Mouse (Mus musculus): Measurements from ENCODE around the gene Rdh11. TPM values are rescaled to one million over a fixed set of nuclear protein-coding genes. Genes with fewer than 3 reads are reported as not detected.
"Not testable (repeated sequence)": the region's sequence is repeated elsewhere in the genome, so short reads cannot be mapped to it uniquely, and the experiment has no call there.

The Rdh11 gene
- total RNA-seq (2015) (10.1 and 12.7 TPM in 2 replicates), total RNA-seq (2017) (12.5 and 13.1 TPM in 2 replicates)

- ATAC-seq (ENCODE audit: poor library complexity, severe bottlenecking): no peak
Observed at GRCm38 (mm10) chr12:79192193-79192592, at the start of gene Rdh11. Gene Rdh11 (minus strand): TSS chr12:79192293.

GRCm38 (mm10) chr12:79235485-79236080 is 43.5 kb upstream of the Rdh11 start:
- peak; percentile 98 for ATAC-seq (ENCODE audit: poor library complexity, severe bottlenecking)

- ATAC-seq (ENCODE audit: poor library complexity, severe bottlenecking): no peak
Observed at GRCm38 (mm10) chr12:79217511-79217910, 25.4 kb upstream of the Rdh11 start.

- no peak for ATAC-seq (ENCODE audit: poor library complexity, severe bottlenecking)
Observed at GRCm38 (mm10) chr12:79211447-79211846, 19.4 kb upstream of the Rdh11 start.

- peak; percentile 97 for ATAC-seq (ENCODE audit: poor library complexity, severe bottlenecking)
Observed at GRCm38 (mm10) chr12:79208703-79209464, 16.8 kb upstream of the Rdh11 start, which contains the start of gene Rdh12. Gene Rdh12 (plus strand): TSS chr12:79208914.

GRCm38 (mm10) chr12:79201882-79202281 is 9.8 kb upstream of the Rdh11 start:
- no peak for ATAC-seq (ENCODE audit: poor library complexity, severe bottlenecking)

GRCm38 (mm10) chr12:79197105-79197504 is 5.0 kb upstream of the Rdh11 start:
- ATAC-seq (ENCODE audit: poor library complexity, severe bottlenecking): no peak

GRCm38 (mm10) chr12:79193441-79193840 is 1.3 kb upstream of the Rdh11 start:
- peak; percentile 59 for ATAC-seq (ENCODE audit: poor library complexity, severe bottlenecking)

- peak; percentile 90 for ATAC-seq (ENCODE audit: poor library complexity, severe bottlenecking)
Observed at GRCm38 (mm10) chr12:79191701-79192100, 392 bp downstream of the Rdh11 start.

- peak; percentile 84 for ATAC-seq (ENCODE audit: poor library complexity, severe bottlenecking)
Observed at GRCm38 (mm10) chr12:79190931-79191673, 991 bp downstream of the Rdh11 start.

GRCm38 (mm10) chr12:79185160-79185559 is 6.9 kb downstream of the Rdh11 start:
- not testable (repeated sequence) for ATAC-seq (ENCODE audit: poor library complexity, severe bottlenecking)

GRCm38 (mm10) chr12:79175998-79176397 is 16.1 kb downstream of the Rdh11 start:
- no peak for ATAC-seq (ENCODE audit: poor library complexity, severe bottlenecking)

- ATAC-seq (ENCODE audit: poor library complexity, severe bottlenecking): no peak
Observed at GRCm38 (mm10) chr12:79173721-79174120, 18.4 kb downstream of the Rdh11 start.

GRCm38 (mm10) chr12:79172019-79172941 is 19.8 kb downstream of the Rdh11 start, which contains the start of gene Vti1b:
Gene Vti1b (minus strand): TSS chr12:79172667.
- peak; percentile 94 for ATAC-seq (ENCODE audit: poor library complexity, severe bottlenecking)

- no peak for ATAC-seq (ENCODE audit: poor library complexity, severe bottlenecking)
Observed at GRCm38 (mm10) chr12:79171269-79171995, 20.7 kb downstream of the Rdh11 start.

GRCm38 (mm10) chr12:79170421-79170820 is 21.7 kb downstream of the Rdh11 start:
- ATAC-seq (ENCODE audit: poor library complexity, severe bottlenecking): no peak

GRCm38 (mm10) chr12:79169173-79169572 is 22.9 kb downstream of the Rdh11 start:
- no peak for ATAC-seq (ENCODE audit: poor library complexity, severe bottlenecking)

- no peak for ATAC-seq (ENCODE audit: poor library complexity, severe bottlenecking)
Observed at GRCm38 (mm10) chr12:79162876-79163275, 29.2 kb downstream of the Rdh11 start.

GRCm38 (mm10) chr12:79149653-79150052 is 42.4 kb downstream of the Rdh11 start:
- ATAC-seq (ENCODE audit: poor library complexity, severe bottlenecking): no peak

GRCm38 (mm10) chr12:79141384-79141783 is 50.7 kb downstream of the Rdh11 start:
- ATAC-seq (ENCODE audit: poor library complexity, severe bottlenecking): peak; percentile 36; the same call in 1 of the 2 replicates
